Mouse (Mus musculus): ENCODE results near the gene Coa5. TPM values are rescaled to one million over a fixed set of nuclear protein-coding genes. Genes with fewer than 3 reads are reported as not detected.
A peak's percentile ranks its signal among the peaks of the same experiment; 100 is the strongest.

The Coa5 gene
- polyA plus RNA-seq, 1 experiment from 2014 or later: 64.0 TPM

DNA sequence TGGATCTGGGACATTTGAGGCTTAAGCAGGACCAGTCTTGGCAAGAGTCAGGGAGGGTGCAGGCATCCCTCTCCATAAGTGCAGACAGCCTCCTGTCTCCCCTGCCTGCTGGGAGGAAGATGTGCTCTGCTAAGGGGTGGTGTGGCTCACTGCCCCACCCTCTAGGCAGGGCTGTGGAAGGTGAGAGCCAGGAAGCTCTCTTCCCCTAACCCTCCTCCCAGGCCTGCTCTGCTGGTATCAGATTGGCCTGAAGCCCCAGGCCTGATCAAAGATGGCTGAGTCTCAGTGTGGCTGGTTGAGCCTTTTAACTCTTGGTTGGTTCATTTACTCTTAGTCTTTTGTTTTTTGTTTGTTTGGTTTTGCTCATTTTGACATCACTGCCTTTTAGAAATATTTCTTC is 20.3 kb downstream of the Coa5 start:
- Histone ChIP-seq H3K36me3 (ENCODE audit: control insufficient read depth, insufficient read depth, low read length) (no peaks in the 10 kb centered on the region), H3K4me1 (ENCODE audit: control insufficient read depth, insufficient read depth, low read length) (no peaks in the 10 kb centered on the region), H3K27me3 (ENCODE audit: control insufficient read depth, insufficient read depth, low read length) (no peaks in the 10 kb centered on the region), H3K4me3 (ENCODE audit: low read depth, low read length) (no peak overlapping the region), H3K9ac (ENCODE audit: low read length) (no peak overlapping the region), H3K4me2 (ENCODE audit: low read depth) (no peak overlapping the region), H3K9me3 (ENCODE audit: control insufficient read depth, low read length) (no peaks in the 10 kb centered on the region), H3K27ac (ENCODE audit: low read depth, low read length) (no peak overlapping the region)
- DNase-seq (ENCODE audit: low spot score) (no peak), ATAC-seq (ENCODE audit: insufficient read depth, low FRiP score, low TSS enrichment) (no peak)

DNA sequence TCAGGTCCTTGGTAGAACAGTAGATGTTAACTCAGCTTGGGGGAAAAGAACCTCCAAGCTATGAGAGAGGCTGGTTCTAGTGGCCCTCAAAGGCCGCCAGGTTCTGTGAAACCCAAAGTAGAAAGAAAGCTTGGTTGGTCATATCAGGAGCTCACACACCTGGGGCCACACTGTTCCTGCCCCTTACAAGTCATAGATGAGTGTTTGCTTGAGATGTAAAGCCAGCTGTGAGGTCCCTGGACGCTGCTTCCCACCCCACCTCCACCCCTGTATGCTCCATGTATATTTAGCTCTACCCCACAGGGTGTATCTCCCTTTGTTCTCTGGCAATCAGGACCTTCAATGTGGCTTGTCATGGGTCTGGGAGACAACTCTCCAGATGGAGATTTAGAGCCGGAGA is 21.2 kb downstream of the Coa5 start:
- Histone ChIP-seq H3K4me3 (ENCODE audit: low read depth, low read length) (no peak overlapping the region), H3K4me1 (ENCODE audit: control insufficient read depth, insufficient read depth, low read length) (no peaks in the 10 kb centered on the region), H3K36me3 (ENCODE audit: control insufficient read depth, insufficient read depth, low read length) (no peaks in the 10 kb centered on the region), H3K9ac (ENCODE audit: low read length) (no peak overlapping the region), H3K27ac (ENCODE audit: low read depth, low read length) (no peak overlapping the region), H3K9me3 (ENCODE audit: control insufficient read depth, low read length) (no peaks in the 10 kb centered on the region), H3K4me2 (ENCODE audit: low read depth) (no peak overlapping the region), H3K27me3 (ENCODE audit: control insufficient read depth, insufficient read depth, low read length) (no peaks in the 10 kb centered on the region)
- no peak for ATAC-seq (ENCODE audit: insufficient read depth, low FRiP score, low TSS enrichment)
- WGBS: 85% methylated on average over 3 of the region's 3 CpGs
- DNase-seq (ENCODE audit: low spot score): no peak

DNA sequence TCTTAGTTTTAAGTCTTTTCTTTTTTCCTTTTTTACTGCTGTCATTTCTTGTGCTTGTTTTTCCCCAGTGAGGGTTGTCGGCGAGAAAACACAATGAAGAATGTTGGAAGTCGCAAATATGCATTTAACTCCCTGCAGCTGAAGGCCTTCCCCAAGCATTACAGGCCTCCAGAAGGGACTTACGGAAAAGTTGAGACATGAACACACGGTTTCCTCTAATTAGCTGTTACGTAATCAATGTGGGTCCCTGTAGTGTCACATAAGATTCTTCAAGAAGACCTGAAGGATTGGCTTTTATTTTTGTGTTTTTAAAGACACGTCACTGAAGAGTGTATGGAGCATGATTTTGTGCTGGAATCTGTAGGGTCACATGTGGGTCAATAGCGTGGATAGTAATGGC is 21.8 kb downstream of the Coa5 start:
- Histone ChIP-seq H3K27me3 (ENCODE audit: control insufficient read depth, insufficient read depth, low read length) (no peaks in the 10 kb centered on the region), H3K27ac (ENCODE audit: low read depth, low read length) (no peak overlapping the region), H3K36me3 (ENCODE audit: control insufficient read depth, insufficient read depth, low read length) (no peaks in the 10 kb centered on the region), H3K4me1 (ENCODE audit: control insufficient read depth, insufficient read depth, low read length) (no peaks in the 10 kb centered on the region), H3K4me2 (ENCODE audit: low read depth) (no peak overlapping the region), H3K9me3 (ENCODE audit: control insufficient read depth, low read length) (no peaks in the 10 kb centered on the region), H3K9ac (ENCODE audit: low read length) (no peak overlapping the region), H3K4me3 (ENCODE audit: low read depth, low read length) (no peak overlapping the region)
- DNase-seq (ENCODE audit: low spot score) (no peak), ATAC-seq (ENCODE audit: insufficient read depth, low FRiP score, low TSS enrichment) (no peak)
- WGBS: 88% methylated on average over 8 of the region's 8 CpGs

DNA sequence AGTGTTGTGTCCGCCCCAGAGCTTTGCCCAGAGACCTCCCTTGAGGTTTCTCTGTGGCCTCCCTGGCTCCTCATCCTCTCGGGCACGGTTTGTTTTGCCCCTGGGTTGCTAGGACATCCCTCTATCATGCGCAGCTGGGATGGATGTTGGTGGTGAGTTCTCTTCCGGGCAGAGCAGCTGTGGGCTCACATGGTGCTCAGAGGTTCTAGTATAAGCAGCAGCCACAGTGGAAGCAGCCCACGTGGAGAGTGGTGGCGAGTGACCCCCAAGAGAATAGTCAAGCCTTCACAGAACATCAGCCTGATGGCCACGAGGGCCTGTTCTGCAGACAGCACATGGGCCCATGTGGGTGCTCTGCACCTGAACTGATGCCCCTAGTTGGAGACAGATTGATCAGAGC is 22.7 kb downstream of the Coa5 start:
- Histone ChIP-seq H3K4me1 (ENCODE audit: control insufficient read depth, insufficient read depth, low read length) (no peaks in the 10 kb centered on the region), H3K9ac (ENCODE audit: low read length) (no peak overlapping the region), H3K27me3 (ENCODE audit: control insufficient read depth, insufficient read depth, low read length) (no peaks in the 10 kb centered on the region), H3K4me3 (ENCODE audit: low read depth, low read length) (no peak overlapping the region), H3K36me3 (ENCODE audit: control insufficient read depth, insufficient read depth, low read length) (no peaks in the 10 kb centered on the region), H3K9me3 (ENCODE audit: control insufficient read depth, low read length) (no peaks in the 10 kb centered on the region), H3K27ac (ENCODE audit: low read depth, low read length) (no peak overlapping the region), H3K4me2 (ENCODE audit: low read depth) (no peak overlapping the region)
- ATAC-seq (ENCODE audit: insufficient read depth, low FRiP score, low TSS enrichment) (no peak), DNase-seq (ENCODE audit: low spot score) (no peak)
- 80% methylated on average over 8 of the region's 8 CpGs for WGBS

DNA sequence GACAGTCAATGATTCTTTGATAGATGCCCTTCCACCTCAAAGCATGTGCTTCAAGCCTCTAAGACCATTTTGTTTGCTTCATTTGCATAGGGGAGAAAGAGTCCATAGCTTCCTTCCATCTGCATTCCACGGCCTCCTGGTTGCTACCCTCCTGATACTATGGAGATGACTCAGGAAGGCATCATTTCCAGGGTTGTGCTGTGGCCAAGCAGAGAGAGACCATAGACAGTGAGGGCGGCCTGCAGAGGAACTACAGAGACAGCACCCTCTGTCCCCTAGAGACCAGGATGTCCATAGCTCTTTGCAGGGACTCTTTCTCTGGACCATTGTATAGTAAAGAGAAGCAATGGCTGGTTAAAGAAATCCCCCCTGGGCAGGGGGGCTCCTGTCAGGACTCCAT is 24.8 kb downstream of the Coa5 start:
- no peak for DNase-seq (ENCODE audit: low spot score)
- WGBS: 81% methylated on average over 2 of the region's 2 CpGs
- no peaks in the 10 kb centered on the region for H3K36me3 ChIP-seq (ENCODE audit: control insufficient read depth, insufficient read depth, low read length)
- no peak overlapping the region for H3K27ac ChIP-seq (ENCODE audit: low read depth, low read length)
- H3K9me3 ChIP-seq (ENCODE audit: control insufficient read depth, low read length): no peaks in the 10 kb centered on the region
- no peak overlapping the region for H3K9ac ChIP-seq (ENCODE audit: low read length)
- H3K4me2 ChIP-seq (ENCODE audit: low read depth): no peak overlapping the region
- no peak for ATAC-seq (ENCODE audit: insufficient read depth, low FRiP score, low TSS enrichment)
- H3K4me1 ChIP-seq (ENCODE audit: control insufficient read depth, insufficient read depth, low read length): no peaks in the 10 kb centered on the region
- no peaks in the 10 kb centered on the region for H3K27me3 ChIP-seq (ENCODE audit: control insufficient read depth, insufficient read depth, low read length)
- no peak overlapping the region for H3K4me3 ChIP-seq (ENCODE audit: low read depth, low read length)

DNA sequence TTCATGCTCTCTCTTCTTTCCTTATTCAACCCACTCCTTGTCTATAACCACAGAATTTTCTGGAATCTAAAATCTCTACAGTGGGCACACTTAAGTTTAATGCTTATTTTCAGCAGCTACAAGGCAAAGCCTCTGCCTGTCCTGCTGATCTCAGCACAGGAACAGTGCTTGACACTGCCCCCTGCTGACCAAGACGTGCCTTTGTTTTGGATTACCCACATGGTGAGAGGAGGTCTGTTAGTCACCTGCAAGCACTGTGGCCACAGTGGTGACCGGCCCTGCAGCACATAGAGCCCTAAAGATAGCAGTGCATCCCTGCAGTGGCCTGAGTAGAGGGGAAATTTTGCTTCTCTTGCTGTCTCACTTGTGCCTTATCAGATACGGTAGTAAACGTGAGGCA is 28.2 kb downstream of the Coa5 start:
- peak; percentile 62 for DNase-seq (ENCODE audit: low spot score)
- H3K4me1 ChIP-seq (ENCODE audit: control insufficient read depth, insufficient read depth, low read length): 0 out of 2 replicates have a peak, but pooled peaks cover 3% of the 10 kb centered on the region
- no peak for ATAC-seq (ENCODE audit: insufficient read depth, low FRiP score, low TSS enrichment)
- H3K27ac ChIP-seq (ENCODE audit: low read depth, low read length): no peak overlapping the region
- no peaks in the 10 kb centered on the region for H3K27me3 ChIP-seq (ENCODE audit: control insufficient read depth, insufficient read depth, low read length)
- H3K4me2 ChIP-seq (ENCODE audit: low read depth): no peak overlapping the region
- H3K9me3 ChIP-seq (ENCODE audit: control insufficient read depth, low read length): no peaks in the 10 kb centered on the region
- WGBS: 68% methylated on average over 4 of the region's 4 CpGs
- no peaks in the 10 kb centered on the region for H3K36me3 ChIP-seq (ENCODE audit: control insufficient read depth, insufficient read depth, low read length)
- H3K9ac ChIP-seq (ENCODE audit: low read length): no peak overlapping the region
- no peak overlapping the region for H3K4me3 ChIP-seq (ENCODE audit: low read depth, low read length)

DNA sequence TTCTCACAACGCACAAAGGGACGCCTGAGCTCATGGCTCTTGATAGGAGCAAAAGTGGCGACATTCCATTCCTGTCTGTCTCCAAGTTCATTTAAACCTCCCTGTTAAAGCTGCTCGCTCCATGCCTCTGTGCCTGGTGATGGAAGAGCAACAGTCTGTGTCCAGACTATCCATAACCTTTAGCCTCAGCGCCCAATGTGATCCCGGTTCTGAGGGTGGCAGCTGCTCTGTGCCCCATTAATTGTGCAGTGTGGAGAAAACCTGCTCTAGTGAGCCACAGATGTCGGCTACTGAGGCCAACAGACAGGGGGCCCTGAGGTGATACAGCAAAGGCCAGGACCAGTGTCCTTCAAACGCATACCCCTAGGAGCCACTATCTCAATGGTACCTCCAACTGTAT is 30.2 kb downstream of the Coa5 start:
- WGBS: 55% methylated on average over 8 of the region's 8 CpGs
- Histone ChIP-seq H3K9me3 (ENCODE audit: control insufficient read depth, low read length) (no peaks in the 10 kb centered on the region), H3K4me3 (ENCODE audit: low read depth, low read length) (no peak overlapping the region), H3K4me2 (ENCODE audit: low read depth) (no peak overlapping the region), H3K4me1 (ENCODE audit: control insufficient read depth, insufficient read depth, low read length) (0 out of 2 replicates have a peak, but pooled peaks cover 3% of the 10 kb centered on the region), H3K27me3 (ENCODE audit: control insufficient read depth, insufficient read depth, low read length) (no peaks in the 10 kb centered on the region), H3K36me3 (ENCODE audit: control insufficient read depth, insufficient read depth, low read length) (no peaks in the 10 kb centered on the region), H3K27ac (ENCODE audit: low read depth, low read length) (peak overlapping the region; percentile 35; the same call in 1 of the 2 replicates), H3K9ac (ENCODE audit: low read length) (no peak overlapping the region)
- no peak for ATAC-seq (ENCODE audit: insufficient read depth, low FRiP score, low TSS enrichment)
- no peak for DNase-seq (ENCODE audit: low spot score)

DNA sequence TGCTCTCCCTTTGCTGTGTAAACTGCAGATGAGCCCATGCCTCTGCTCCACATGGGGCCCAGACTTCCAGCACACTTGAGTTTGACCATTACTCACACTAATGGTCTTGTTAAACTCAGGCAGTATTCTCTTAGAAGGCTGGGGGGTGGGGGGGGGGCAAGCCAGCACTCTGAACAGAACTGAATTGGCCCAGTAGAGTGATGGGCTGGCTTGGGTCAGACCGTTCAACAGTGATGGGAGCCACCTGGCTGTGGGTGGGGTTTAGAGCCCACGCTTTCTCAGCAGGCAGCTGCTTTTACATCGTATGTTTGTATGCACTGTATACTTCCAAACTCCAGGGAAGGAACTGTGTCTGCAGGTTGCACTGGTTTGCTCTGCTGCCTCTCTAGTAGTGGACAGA is 30.9 kb downstream of the Coa5 start:
- Histone ChIP-seq H3K4me2 (ENCODE audit: low read depth) (no peak overlapping the region), H3K27me3 (ENCODE audit: control insufficient read depth, insufficient read depth, low read length) (no peaks in the 10 kb centered on the region), H3K9ac (ENCODE audit: low read length) (no peak overlapping the region), H3K4me3 (ENCODE audit: low read depth, low read length) (no peak overlapping the region), H3K9me3 (ENCODE audit: control insufficient read depth, low read length) (no peaks in the 10 kb centered on the region), H3K27ac (ENCODE audit: low read depth, low read length) (peak overlapping the region; percentile 35; the same call in 1 of the 2 replicates), H3K4me1 (ENCODE audit: control insufficient read depth, insufficient read depth, low read length) (0 out of 2 replicates have a peak, but pooled peaks cover 3% of the 10 kb centered on the region), H3K36me3 (ENCODE audit: control insufficient read depth, insufficient read depth, low read length) (no peaks in the 10 kb centered on the region)
- 36% methylated on average over 3 of the region's 3 CpGs for WGBS
- DNase-seq (ENCODE audit: low spot score): peak; percentile 27
- ATAC-seq (ENCODE audit: insufficient read depth, low FRiP score, low TSS enrichment): no peak; the same call in 1 of the 2 replicates

DNA sequence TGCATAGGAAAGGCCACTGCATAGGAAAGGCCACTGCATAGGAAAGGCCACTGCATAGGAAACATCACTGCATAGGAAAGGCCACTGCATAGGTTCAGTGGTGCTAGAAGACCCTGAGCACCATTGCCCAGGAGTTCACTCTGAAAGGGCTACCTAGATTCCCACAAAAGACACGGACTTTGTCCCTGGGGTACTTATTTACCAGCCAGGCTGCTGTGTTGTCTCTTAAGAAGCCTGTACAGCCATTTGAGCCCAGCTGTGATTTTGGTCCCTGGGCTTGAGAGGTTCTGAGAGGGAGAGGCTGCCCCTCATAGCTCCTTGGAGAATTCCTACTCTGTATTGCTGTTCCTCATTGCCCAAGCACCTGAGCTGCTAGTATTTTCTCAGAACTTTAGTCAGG is 33.4 kb downstream of the Coa5 start:
- H3K4me1 ChIP-seq (ENCODE audit: control insufficient read depth, insufficient read depth, low read length): 0 out of 2 replicates have a peak, but pooled peaks cover 3% of the 10 kb centered on the region
- no peak overlapping the region for H3K4me2 ChIP-seq (ENCODE audit: low read depth)
- WGBS: 58% methylated on average over 1 of the region's 1 CpGs
- ATAC-seq (ENCODE audit: insufficient read depth, low FRiP score, low TSS enrichment): no peak
- no peaks in the 10 kb centered on the region for H3K27me3 ChIP-seq (ENCODE audit: control insufficient read depth, insufficient read depth, low read length)
- H3K9ac ChIP-seq (ENCODE audit: low read length): no peak overlapping the region
- no peak for DNase-seq (ENCODE audit: low spot score)
- no peak overlapping the region for H3K4me3 ChIP-seq (ENCODE audit: low read depth, low read length)
- no peaks in the 10 kb centered on the region for H3K9me3 ChIP-seq (ENCODE audit: control insufficient read depth, low read length)
- H3K36me3 ChIP-seq (ENCODE audit: control insufficient read depth, insufficient read depth, low read length): no peaks in the 10 kb centered on the region
- H3K27ac ChIP-seq (ENCODE audit: low read depth, low read length): no peak overlapping the region

Measured in neural tube, embryonic 11.5 days (tissue).